Mouse (Mus musculus) gastrocnemius, adult 18-20 months (tissue): ENCODE measurements around the gene Tnr. TPM values are rescaled to one million over a fixed set of nuclear protein-coding genes. Genes with fewer than 3 reads are reported as not detected.

Experiments
- DNase-seq: peaks from one replicate; pipeline ENCODE4 v3.0.0; 2021; ENCODE audit warnings: low spot score
- total RNA-seq, 2 experiments: library from RNA; stranded (reverse); gene quantifications; 2 replicates each; pipeline ENCODE4 v1.2.3; 2021

Tnr gene
- total RNA-seq, 2 experiments from 2014 or later, result not detected

DNA sequence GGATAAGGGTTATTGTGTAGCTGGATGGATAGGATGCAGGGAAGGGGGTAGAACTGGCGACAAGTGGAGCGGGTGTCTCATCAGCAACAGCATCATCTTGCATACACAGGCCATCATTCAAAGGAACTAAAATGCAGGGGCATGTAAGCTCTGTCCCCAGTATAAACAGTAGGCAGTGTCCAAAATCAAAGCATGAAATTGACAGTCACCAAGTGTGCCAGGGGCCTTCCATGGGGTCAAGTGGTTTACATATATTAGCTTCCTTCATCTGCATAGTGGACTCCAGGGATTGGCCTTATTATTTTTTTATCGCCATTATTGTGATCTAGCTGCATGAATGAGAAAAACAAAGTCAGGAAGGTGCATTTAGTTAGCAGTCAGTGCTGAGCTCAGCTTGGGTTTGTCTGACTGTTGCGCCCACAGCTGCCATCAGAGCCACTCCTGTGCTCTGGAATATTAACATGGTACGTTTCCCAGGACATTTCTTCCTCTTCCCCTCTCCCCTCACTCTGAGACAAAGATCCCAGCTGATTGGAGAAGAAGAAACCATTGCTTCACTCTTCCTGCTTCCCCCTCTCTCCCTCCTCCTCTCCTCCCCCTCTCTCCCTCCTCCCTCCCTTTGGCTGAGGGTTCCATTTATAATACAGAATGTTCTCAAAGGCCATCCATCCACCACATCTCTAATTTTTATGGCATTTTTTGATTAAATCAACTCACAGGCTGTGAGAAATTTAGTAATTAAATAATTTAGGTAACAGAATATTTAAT lies 106.4 kb downstream of the Tnr start:
- DNase-seq, result no peak

DNA sequence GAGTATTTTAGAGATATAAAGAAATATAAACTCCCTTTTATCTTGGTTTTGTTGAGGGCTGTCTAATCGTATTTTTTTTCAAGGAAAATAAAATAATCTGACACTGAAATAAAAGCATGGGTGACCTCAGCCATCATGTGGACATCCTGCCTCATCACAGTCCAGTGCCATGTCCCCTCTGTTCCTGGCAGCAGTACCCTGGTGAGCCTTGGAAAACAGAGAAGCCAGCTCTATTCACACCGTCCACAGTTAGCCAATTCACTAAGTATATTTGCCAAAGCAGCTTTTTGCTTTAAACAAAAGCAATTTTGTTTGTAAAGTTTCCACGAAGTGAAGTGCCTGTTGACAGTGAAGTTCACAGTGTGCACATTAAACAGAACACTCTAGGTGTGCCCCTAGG lies 109.0 kb downstream of the Tnr start:
- DNase-seq, result no peak

DNA sequence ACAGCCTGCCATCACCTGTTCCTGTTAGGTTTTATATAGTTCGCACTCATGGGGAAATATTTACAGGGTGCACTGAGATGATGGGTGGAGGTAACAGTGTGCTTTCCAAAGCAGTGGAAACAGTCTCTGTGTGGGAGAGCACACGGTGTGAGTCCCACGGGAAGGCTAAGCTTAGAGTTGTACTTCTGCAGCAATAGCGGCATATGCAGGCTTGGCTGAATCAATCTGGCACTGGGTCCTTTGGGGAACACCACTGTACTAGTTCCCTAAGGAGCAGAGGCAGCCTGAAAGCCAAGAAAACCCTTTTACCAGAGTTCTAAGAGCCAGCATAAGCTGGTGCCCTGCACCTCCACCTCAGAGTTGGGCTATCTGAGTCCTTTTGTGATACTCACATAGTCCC lies 115.8 kb downstream of the Tnr start:
- no peak for DNase-seq

DNA sequence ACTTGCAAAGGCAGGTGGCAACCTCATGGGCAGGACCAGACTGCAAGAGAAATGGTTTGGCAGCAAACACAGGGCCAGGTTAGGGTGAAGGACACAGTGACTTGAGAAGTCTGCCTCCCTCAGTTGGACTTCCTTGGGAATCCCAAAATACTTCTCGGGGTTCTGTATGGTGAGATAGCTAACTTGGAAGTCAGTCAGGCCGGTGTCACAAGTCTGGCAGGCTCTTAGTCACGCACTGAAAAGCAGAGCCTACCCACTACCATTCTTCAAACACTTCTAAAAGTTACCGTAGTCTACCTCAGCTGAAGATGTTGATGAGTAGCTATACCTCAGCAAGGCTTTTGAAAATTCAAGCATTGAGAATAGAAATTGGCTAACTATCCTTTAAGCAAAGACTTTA lies 122.2 kb downstream of the Tnr start:
- no peak for DNase-seq

DNA sequence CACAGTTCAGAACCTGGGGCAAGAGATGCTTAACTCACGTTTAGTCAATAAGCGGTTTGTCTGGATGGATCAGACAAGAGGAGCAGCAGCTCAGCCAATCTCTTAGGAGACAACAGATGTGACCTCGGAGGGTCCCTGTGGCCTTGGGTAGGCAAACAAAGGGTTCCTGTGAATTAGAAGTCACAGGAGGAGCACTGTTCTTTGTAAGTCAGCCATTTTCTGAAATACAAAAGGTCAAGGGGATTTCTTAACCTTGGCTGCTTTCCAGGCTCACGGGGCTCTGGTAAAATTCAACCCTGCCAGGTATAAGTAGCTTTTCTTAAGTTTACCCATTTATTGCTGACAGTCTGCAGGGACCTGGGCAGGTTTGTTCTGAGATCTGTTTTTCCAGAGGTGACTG lies 126.9 kb downstream of the Tnr start:
- DNase-seq, result no peak

DNA sequence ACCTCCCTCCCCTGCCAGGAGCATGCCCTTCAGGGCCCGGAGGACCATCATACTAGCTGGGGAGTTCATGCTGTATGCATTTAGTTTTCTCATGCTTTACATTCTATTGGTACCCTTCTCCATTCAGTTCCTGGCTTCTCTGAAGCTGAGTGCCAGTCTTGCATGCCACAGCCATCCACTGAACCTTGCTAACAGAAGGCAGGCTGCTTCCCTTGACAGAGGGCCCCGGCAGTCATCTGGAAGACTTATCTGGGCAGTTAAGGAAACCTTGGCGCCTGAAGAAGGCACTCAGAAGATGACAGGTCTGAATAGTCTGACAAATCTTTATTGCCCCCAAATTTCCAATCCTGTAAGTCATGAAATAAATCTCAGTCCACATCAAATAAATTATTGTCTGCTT lies 131.7 kb downstream of the Tnr start:
- no peak for DNase-seq

DNA sequence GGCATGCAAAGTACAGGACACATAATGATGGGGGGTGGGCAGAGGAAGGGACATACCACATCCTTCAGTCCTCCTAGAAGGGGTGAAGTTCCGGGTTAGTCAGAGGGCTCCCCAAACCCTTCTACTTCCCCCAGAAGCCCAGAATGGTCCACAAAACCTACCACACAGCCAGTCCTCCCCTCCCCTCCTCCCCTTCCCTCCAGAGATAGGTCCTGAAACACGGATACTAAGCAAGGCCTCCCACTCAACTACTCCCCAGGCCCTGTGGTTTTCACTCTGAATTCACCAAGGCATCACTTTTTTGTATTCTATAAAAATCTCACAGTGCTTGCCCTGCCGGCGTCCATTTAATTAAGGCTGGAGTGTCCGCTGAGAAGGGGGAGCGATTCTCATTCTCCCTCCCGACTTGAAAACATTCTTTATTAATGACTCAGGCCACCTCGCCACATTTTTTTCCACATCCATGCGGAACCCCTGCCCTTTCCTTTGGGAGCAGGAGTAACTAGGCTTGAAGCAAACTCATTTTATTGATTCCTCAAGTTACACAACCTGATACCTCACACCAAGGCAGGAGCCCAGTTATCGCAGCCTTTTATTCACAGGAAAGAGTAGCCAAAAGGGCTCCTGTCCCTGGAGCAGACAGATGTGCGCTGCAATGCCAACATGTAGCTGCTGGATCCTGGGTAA lies 134.4 kb downstream of the Tnr start:
- DNase-seq, result peak; percentile 14

DNA sequence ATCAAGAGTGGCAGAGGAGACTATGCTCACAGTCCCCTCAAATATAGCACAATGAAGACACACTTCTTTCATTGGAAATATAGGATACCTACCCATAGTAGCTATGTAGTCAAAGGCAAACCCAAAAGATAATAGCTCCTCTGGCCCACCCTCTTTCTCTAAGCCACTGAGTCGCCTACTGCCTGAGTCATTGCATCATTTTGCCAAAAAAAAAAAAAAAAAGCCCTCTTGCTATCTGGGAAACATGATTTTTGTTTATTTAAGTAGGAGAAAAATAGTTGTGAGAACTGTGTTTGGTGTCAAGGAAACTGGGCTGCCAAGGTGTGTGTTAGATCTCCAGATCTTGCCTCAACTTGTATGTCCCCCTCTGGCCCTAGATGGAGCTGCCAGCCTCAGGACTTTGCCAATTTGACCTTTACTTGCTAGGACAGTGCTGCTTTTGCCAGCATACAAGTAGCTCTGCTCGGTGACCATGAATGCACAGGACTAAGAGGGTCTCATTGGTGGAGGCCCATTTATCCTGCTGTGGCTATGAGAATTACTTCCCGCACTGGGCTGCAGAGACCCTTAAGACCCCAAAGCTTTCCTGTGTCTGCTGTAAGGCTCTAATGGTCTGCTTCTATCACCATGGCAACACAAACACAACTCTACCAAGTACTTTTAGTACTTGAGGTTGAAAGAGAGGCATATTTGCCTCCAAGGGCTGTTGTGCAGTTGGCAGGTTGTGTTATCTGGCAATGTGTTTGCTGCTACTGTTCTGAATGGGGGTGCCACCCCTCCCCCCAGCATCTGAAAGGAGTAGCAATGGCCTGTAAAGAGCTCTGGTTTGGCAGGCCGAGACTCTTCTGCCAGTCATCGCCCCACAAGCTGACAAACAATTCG lies 137.3 kb downstream of the Tnr start:
- no peak for DNase-seq

DNA sequence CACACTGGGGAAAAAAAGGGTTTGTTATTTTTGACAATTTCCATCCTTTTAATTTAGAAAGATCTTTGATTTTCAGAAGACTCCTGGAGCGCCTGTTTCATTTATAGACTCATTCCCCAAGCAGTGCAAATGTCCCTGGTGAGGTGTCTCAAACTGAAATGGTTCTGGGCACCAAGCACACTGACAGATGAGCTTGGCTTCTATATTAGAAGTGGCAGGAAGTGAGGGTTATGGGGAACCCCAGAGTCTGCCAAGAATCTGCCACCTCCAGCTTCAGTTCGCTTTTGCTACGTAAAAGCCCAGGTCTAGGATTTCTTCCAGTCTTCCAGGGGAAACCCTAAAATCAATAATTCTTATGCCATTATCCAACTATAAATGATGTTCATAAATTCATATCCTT lies 140.9 kb downstream of the Tnr start:
- DNase-seq, result peak; percentile 20

DNA sequence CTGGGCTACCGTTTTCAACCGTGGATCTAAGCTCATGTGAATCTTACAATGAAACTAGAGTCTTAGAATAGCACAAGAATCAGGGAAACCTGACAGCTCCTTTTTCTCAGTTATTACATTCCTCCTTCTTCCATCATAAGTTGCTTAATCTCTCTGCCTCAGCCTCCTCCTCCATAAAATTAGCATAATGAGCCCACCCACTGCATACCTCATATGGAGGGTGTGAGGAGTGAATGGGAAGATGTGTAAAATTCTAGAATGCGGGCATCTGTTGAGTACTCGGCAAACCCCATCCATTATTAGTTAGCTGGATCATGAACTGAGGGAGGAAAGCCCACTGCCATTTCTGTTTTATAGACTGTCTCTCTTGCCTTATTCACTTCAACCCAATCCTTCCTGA lies 141.4 kb downstream of the Tnr start:
- no peak for DNase-seq

DNA sequence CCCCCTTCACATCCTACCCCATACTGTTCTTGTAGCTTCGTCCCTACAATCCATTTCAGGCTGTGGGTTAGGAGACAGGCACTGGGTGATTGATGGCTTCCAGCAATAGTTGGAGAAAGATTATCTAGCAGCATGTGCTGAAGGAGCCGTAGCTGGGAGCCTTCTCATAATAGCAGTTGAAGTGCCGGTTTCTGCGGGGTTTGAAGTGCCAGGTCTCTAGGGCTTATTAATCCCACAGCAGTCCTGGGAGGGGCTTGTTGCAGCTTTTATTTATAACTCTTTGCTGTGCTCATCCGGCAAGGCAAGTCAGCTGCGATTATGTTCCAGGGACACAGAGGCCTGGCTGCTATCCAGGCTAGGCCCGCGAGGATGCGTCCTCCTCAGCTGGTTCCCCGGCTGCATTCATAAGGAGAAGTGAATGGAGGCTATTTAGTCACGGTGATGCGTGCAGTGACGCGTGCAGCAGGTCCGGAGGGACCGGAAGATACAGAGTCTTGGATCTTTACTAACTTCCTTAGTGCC lies 147.1 kb downstream of the Tnr start:
- peak; percentile 83 for DNase-seq

DNA sequence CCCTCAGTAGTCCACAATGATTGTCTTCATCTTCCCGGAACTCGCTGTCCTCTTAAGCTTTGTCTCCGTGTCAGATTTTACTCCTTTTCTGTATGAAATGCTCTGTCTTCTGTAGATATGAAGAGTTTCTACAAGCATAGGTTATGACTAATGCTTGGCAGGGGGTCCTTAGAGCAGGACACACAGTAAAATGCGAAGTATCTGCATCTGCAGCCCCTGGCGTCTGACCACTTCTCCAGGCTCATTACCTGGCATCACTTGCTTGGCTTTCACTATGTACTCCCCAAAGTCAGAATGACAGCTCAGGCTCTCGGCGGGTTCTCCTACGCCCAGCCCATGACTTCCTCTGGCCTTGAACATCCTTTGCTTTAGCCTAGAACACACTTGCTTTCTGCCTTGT lies 147.6 kb downstream of the Tnr start:
- no peak for DNase-seq

DNA sequence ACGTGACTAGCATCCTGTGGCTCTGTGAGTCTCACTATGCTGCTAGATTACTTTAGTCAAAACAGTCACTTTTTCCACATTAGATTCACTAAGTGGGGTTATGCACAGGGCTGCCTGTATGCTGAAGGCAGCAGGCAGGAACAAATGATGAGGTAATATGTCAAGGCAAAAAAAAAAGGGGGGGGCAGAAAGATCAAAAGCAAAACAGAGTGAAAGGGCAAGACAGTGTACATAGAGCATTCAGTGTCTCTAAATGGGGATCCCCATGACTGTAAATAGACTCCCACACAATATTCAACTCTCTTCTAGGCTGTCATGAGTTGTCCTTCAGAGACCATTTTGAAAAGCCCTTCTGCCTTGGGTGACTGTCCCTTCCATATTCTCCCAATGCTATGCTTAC lies 150.7 kb downstream of the Tnr start:
- DNase-seq, result no peak

DNA sequence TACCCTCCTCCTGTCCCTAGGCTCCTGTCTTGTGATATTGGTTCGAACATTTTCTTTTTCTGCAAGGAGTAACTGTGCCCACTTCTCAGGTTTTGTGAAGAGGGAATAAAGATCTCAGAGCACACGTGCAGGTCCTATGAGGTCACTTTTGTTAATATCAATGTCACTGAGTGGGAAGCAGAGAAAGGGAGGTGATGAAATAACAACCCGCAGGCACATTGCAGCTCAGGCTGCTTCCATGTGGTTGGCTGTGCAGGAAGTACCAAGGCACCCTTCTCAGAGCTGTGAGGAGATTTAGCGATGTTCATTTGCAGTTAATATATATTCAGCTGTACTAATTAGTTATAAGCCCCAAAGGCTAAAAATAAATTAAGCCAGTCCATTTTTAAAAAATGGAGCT lies 151.9 kb downstream of the Tnr start:
- no peak for DNase-seq

DNA sequence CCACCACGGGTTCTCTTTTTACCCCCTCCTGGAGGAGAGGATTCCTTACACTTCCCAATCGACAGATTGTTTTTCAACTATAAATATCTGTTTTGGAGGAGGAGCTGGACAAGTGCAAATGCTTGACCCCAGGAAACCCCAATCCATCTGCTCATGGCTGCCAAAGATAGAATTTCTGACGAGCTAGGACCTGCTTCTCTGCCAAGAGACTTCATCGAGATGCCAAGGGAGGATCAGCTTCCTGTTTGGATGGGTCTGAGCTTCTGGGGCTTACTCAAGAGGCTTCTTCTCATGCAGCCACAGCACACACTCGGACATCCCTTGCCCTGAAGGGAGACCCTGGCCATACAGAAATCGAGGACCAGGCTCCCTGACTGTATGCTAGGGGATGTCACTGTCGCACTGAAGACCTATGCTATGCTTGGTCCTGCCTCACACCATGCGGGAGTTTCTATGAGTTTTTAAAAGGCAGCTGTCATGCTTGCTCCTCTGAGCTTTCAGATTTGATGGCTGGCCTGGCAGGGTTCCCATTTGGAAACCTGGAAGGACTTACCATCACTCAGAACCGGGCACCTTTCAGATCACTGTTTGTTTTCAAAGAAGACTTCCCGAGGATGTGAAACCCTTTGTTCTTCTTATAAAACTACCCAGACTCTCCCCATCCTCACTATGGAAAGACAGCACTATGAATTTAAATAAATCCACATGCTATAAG lies 154.8 kb downstream of the Tnr start:
- DNase-seq, result peak; percentile 73

DNA sequence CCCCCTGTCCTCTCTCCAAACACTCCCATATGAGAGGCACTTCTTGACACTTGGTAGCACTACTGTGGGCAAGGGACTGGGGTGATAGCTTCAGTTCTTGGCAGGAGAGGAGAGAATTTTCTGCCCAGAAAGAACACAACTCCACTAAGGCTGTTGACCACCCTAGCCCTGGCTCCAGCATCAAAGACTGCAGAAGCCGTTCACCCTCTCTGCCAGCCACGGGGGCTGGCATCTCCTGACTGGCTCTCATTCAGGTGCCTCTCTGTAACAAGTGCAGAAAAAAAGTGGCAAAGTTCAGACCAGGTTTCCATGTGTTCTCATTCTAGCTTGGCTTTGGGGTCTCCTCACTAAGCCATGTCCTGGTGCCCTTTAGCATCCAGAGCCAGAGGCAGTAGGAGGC lies 157.7 kb downstream of the Tnr start:
- no peak for DNase-seq

DNA sequence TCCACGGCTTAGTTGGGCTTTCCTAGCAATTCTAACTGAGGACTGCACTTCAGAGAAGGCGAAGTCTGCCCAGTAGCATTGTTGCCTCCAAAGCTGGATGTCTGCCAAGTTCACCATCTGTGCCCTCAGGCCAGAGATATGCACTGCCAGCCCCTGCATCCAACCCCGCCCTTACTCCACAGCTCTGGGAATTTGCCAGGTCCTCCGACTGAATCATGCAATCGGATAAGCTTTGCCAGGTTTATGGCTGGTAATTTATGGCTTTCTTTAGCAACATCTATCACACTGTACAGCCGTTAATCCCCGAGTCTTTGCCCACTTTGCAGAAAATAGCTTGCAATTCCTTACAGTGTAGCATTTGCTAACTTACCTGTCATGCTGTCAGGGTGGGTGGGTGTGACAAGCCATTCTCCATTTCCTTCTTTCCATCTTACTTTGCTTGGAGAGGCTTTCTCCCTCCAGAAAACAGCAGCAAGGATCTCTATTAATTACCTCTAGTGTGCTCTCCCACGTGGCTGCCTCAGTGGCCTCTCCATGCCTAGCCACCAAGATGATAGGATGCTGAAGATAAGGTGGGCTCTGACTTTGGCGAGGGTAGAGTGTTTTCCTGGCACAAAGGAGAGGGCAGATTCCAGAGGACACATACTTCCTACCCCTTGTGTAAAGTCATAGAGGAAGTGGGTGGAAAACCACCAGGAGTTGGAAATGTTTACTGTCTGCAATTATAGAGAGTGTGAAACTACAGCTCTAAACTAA lies 163.1 kb downstream of the Tnr start:
- peak; percentile 47 for DNase-seq

DNA sequence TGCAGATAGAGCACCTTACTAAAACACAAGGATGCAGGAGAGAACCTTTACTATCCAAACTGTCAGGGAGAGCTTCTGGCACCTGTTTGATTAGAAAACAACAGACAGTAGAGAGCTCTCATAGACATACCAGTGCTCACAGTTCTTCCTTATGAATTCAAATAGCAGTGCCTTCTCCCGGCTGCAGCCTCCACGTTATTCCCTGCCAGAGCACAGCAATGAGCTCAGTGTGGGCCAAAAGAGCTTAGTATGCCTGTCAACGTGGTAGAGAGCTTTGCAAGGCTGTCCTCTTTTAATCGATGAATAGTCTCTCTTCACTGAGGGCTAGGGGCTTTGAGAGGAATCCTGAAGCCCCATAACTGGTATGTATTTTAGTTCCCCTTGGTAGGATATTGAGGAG lies 173.1 kb downstream of the Tnr start:
- DNase-seq, result no peak

DNA sequence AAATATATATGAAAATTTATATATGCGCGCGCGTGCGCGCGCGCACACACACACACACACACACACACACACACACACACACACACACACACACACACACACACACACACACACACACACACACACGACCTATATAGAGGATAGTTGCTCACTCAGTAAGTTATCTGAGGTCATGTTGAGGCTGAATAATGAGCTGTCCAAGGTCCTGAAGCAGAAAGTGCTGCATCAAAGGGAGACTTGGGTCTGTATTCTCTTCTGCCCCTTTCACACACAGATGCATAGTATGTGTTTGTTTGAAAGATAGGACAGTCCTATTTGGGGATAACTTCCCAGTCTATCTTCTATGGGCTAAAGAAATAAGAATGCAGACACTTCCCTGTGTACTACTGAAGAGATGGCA lies 178.5 kb downstream of the Tnr start:
- peak; percentile 12 for DNase-seq

DNA sequence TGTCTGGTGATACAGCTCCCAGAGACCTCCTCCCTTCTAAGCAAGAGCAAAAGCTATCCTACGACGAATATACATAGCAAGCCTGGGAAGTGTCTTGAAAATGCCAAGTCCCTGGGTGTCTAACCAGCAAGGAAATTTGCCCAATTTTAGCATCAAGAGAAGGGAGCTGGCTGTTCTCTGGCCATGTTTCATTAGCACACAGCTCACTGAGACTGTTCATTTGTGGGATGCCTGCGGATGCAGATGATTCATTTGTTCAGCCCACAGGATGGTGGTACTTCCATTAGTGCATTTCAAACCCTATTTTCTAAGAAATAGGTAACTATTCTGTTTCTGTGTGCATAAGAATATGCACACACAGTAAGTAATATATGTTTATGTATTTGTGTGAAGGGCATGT lies 181.4 kb downstream of the Tnr start:
- DNase-seq, result no peak

DNA sequence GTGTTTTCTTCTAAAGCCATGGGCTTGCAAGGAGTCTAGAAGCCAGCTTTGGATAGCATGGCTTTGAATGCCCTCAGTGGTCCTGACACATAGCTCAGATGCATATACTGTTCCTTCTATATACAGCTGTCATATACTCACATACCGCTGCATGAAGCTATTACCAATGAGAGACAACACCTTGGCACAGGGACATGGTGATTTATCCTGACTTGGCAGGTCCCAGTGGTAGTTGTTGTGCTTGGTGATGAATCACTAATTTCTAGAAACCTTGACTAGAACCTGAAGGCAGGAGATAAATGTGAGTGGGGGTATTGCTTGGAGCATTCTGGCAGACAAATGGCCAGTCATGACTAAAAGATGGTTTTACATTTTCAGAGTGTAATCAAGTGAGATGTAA lies 192.7 kb downstream of the Tnr start:
- no peak for DNase-seq
